Mouse (Mus musculus) neural tube, embryonic 12.5 days (tissue): Measurements from ENCODE around the gene Tspan10. TPM values are rescaled to one million over a fixed set of nuclear protein-coding genes. Genes with fewer than 3 reads are reported as not detected.

ENCODE experiments used
- ATAC-seq: fragments of 200-750 bp; cut with Nextera tagmentation; 2 replicates; pipeline ENCODE4 v1.8.0; 2017; ENCODE audit warnings: low read depth, mild to moderate bottlenecking, moderate TSS enrichment, moderate library complexity; ENCODE audit not compliant: low FRiP score
- H3K27ac ChIP-seq: fragments of 300-500 bp; sonication (generic); 2 replicates; pipeline ENCODE4 v1.5.1; 2016
- H3K27me3 ChIP-seq: fragments of 300-500 bp; sonication (generic); replicated peaks from 2 replicates; pipeline ENCODE4 v1.6.1; 2016; ENCODE audit warnings: mild to moderate bottlenecking
- H3K36me3 ChIP-seq: fragments of 300-500 bp; sonication (generic); 2 replicates; pipeline ENCODE4 v1.6.1; 2016; ENCODE audit warnings: mild to moderate bottlenecking
- H3K4me1 ChIP-seq: fragments of 300-500 bp; sonication (generic); 2 replicates; pipeline ENCODE4 v1.6.1; 2016
- H3K4me2 ChIP-seq: fragments of 300-500 bp; sonication (generic); replicated peaks from 2 replicates; pipeline ENCODE4 v1.6.1; 2016; ENCODE audit warnings: mild to moderate bottlenecking
- H3K4me3 ChIP-seq: fragments of 300-500 bp; sonication (generic); 2 replicates; pipeline ENCODE4 v1.5.1; 2016
- H3K9ac ChIP-seq: fragments of 300-500 bp; sonication (generic); 2 replicates; pipeline ENCODE4 v1.6.1; 2016; ENCODE audit warnings: mild to moderate bottlenecking
- H3K9me3 ChIP-seq: fragments of 300-500 bp; sonication (generic); 2 replicates; pipeline ENCODE4 v1.6.1; 2016; ENCODE audit warnings: mild to moderate bottlenecking
- WGBS: fragments of 180-500 bp; shearing (Covaris S2); methylation state at CpG from one replicate; pipeline ENCODE4 v1.1.7; 2016; 5-methylcytosine and 5-hydroxymethylcytosine counted together
- polyA plus RNA-seq: library from polyadenylated mRNA; unstranded; fragments of >200 nt; fragmentation: Nextera tagmentation; extraction: Ambion mirVana; gene quantifications from 2 replicates; pipeline ENCODE4 v1.2.1, GENCODE M21; 2016

Gene Tspan10
- polyA plus RNA-seq, 1 experiment from 2014 or later: 0.15 TPM

DNA sequence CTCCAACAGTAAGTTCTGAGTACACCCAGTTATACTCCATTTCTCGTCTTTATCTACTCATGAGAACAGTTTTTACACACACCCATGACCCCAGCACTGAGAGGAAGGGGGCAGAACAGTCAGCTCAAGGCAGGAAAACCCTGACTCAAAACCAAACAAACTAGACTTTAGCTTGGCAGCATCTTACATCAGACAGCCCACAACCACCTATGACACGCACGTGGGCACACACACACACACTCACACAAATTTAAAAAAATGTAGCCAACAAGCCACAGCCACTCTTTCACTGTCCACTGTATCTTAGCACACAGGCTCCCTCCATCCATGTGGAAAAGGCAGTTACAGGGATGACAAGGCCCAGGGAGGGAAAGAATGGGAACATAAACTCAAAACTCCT lies 15.7 kb upstream of the Tspan10 start:
- WGBS: 93% methylated on average over 3 of the region's 3 CpGs
- Histone ChIP-seq H3K9ac (no peak overlapping the region), H3K4me2 (no peak overlapping the region), H3K9me3 (no peaks in the 10 kb centered on the region), H3K36me3 (peaks cover 70% of the 10 kb centered on the region), H3K4me3 (no peak overlapping the region), H3K27me3 (no peaks in the 10 kb centered on the region), H3K4me1 (no peaks in the 10 kb centered on the region), H3K27ac (no peak overlapping the region)
- ATAC-seq: no peak

GRCm38 (mm10) chr11:120437152-120437856 lies 5.1 kb upstream of the Tspan10 start, which contains the start of gene Nploc4:
TSS of gene Nploc4 (minus strand) at chr11:120437708.
- H3K4me2 ChIP-seq: peak within 1 kb of the TSS; percentile 90
- WGBS: under 1% methylated on average over 77 of the region's 77 CpGs
- H3K27ac ChIP-seq: peak within 1 kb of the TSS; percentile 64; the same call in 1 of the 2 replicates
- H3K36me3 ChIP-seq: peaks cover 24% of the 10 kb centered on the region
- peak within 1 kb of the TSS; percentile 99 for H3K4me3 ChIP-seq
- peak within 1 kb of the TSS; percentile 97 for H3K9ac ChIP-seq
- peak; percentile 83 for ATAC-seq
- H3K4me1 ChIP-seq: peaks cover 13% of the 10 kb centered on the region
- no peaks in the 10 kb centered on the region for H3K9me3 ChIP-seq
- H3K27me3 ChIP-seq: no peaks in the 10 kb centered on the region

DNA sequence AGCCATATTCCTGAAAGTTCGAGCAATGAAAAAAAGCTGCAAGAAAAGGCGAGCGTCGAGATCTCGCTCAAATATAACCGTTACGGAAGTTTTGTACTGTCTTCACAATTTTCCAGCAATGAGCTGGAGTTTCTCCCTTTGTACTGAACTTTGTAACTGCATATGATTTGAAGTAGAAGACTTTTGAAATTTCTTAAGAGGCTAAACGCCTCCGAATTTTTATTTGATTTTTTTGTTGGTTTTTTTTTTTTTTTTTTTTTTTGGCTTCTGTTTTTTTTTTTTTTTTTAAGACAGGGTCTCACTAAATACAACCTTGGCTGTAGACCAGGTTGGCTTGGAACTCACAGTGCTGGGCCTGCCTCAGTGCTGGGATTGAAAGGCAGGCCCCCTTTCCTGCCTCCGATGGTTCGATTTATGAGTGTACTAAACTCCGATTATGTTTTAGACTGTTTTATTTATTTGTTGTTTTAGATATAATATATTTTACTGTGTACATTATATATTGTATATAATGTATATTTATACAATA lies 4.5 kb upstream of the Tspan10 start:
- H3K4me3 ChIP-seq: peak overlapping the region; percentile 99
- H3K4me1 ChIP-seq: peaks cover 13% of the 10 kb centered on the region
- no peak overlapping the region for H3K27ac ChIP-seq
- 31% methylated on average over 12 of the region's 12 CpGs for WGBS
- peaks cover 18% of the 10 kb centered on the region for H3K36me3 ChIP-seq
- peak overlapping the region; percentile 97 for H3K9ac ChIP-seq
- H3K27me3 ChIP-seq: no peaks in the 10 kb centered on the region
- no peaks in the 10 kb centered on the region for H3K9me3 ChIP-seq
- peak overlapping the region; percentile 90 for H3K4me2 ChIP-seq
- no peak for ATAC-seq

GRCm38 (mm10) chr11:120442765-120443280 lies 379 bp downstream of the Tspan10 start:
- H3K27ac ChIP-seq: no peak overlapping the region
- H3K4me3 ChIP-seq: no peak overlapping the region
- ATAC-seq: no peak
- no peak overlapping the region for H3K9ac ChIP-seq
- H3K4me1 ChIP-seq: no peaks in the 10 kb centered on the region
- WGBS: 89% methylated on average over 3 of the region's 3 CpGs
- H3K9me3 ChIP-seq: no peaks in the 10 kb centered on the region
- no peaks in the 10 kb centered on the region for H3K36me3 ChIP-seq
- no peaks in the 10 kb centered on the region for H3K27me3 ChIP-seq
- no peak overlapping the region for H3K4me2 ChIP-seq

DNA sequence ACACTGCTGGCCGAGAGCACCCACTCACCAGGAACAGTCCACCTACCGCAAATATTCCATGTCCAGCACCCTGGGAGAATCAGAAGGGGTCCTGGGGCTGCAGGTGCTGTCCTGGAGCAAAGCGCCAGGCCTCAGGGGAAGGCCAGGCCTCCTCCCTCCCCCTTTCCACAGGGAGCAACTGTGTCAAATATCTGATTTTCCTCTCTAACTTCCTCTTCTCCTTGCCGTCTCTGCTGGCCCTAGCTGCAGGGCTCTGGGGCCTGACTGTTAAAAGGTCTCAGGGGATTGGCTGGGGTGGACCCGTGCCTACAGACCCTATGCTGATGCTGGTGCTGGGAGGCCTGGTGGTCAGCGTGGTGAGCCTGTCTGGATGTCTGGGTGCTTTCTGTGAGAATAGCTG lies 1.7 kb downstream of the Tspan10 start:
- H3K36me3 ChIP-seq: no peaks in the 10 kb centered on the region
- WGBS: 72% methylated on average over 6 of the region's 6 CpGs
- no peak overlapping the region for H3K4me3 ChIP-seq
- H3K9ac ChIP-seq: no peak overlapping the region
- ATAC-seq: no peak
- H3K4me2 ChIP-seq: no peak overlapping the region
- H3K27ac ChIP-seq: no peak overlapping the region
- H3K4me1 ChIP-seq: no peaks in the 10 kb centered on the region
- 0 out of 2 replicates have a peak, but pooled peaks cover 3% of the 10 kb centered on the region for H3K27me3 ChIP-seq
- no peaks in the 10 kb centered on the region for H3K9me3 ChIP-seq

- Histone ChIP-seq H3K27me3 (0 out of 2 replicates have a peak, but pooled peaks cover 3% of the 10 kb centered on the region), H3K9ac (no peak overlapping the region), H3K4me3 (no peak overlapping the region), H3K27ac (no peak overlapping the region), H3K4me2 (no peak overlapping the region), H3K4me1 (no peaks in the 10 kb centered on the region), H3K36me3 (no peaks in the 10 kb centered on the region), H3K9me3 (no peaks in the 10 kb centered on the region)
- ATAC-seq: no peak
- WGBS: 85% methylated on average over 3 of the region's 3 CpGs
These were observed 3.0 kb downstream of the Tspan10 start for GRCm38 (mm10) chr11:120445475-120445874.

DNA sequence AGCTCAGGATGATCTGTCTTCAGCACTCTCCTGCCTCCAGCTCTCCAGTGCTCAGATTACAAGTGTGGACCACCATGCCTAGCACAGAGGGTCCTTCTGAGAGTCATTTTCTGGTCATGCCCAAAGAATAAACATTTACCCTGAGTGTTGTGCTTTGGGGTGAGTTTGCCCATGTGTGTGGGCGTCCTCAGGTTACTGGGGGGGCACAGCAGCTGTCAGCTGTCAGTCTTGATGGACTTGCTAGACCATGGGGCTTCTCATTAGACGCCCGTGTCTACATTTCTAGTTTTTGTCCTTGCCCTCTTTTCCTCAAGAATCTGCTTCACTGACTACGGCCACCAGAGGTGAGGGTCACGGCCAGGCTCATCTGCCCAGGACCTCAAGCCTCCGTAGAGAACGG lies 4.7 kb downstream of the Tspan10 start:
- no peak for ATAC-seq
- H3K4me1 ChIP-seq: no peaks in the 10 kb centered on the region
- H3K9ac ChIP-seq: no peak overlapping the region
- no peak overlapping the region for H3K4me2 ChIP-seq
- no peak overlapping the region for H3K4me3 ChIP-seq
- no peak overlapping the region for H3K27ac ChIP-seq
- 85% methylated on average over 7 of the region's 7 CpGs for WGBS
- 0 out of 2 replicates have a peak, but pooled peaks cover 3% of the 10 kb centered on the region for H3K27me3 ChIP-seq
- H3K36me3 ChIP-seq: no peaks in the 10 kb centered on the region
- no peaks in the 10 kb centered on the region for H3K9me3 ChIP-seq

- H3K9ac ChIP-seq: no peak overlapping the region
- no peak overlapping the region for H3K4me3 ChIP-seq
- 0 out of 2 replicates have a peak, but pooled peaks cover 6% of the 10 kb centered on the region for H3K4me1 ChIP-seq
- ATAC-seq: no peak
- no peak overlapping the region for H3K4me2 ChIP-seq
- H3K27ac ChIP-seq: no peak overlapping the region
- 0 out of 2 replicates have a peak, but pooled peaks cover 3% of the 10 kb centered on the region for H3K27me3 ChIP-seq
- WGBS: 83% methylated on average over 3 of the region's 3 CpGs
- no peaks in the 10 kb centered on the region for H3K36me3 ChIP-seq
- H3K9me3 ChIP-seq: no peaks in the 10 kb centered on the region
These were observed 9.8 kb downstream of the Tspan10 start for GRCm38 (mm10) chr11:120452246-120452645.

GRCm38 (mm10) chr11:120453306-120453705 lies 10.9 kb downstream of the Tspan10 start, which contains the start of gene Pde6g:
TSS of gene Pde6g (minus strand) at chr11:120453500.
- ATAC-seq: no peak
- H3K4me3 ChIP-seq: no peak within 1 kb of the TSS
- 87% methylated on average over 4 of the region's 4 CpGs for WGBS

GRCm38 (mm10) chr11:120454965-120455364 lies 12.5 kb downstream of the Tspan10 start:
- H3K9me3 ChIP-seq: no peaks in the 10 kb centered on the region
- ATAC-seq: no peak
- WGBS: 92% methylated on average over 4 of the region's 4 CpGs
- peaks cover 16% of the 10 kb centered on the region; the same call in 1 of the 2 replicates for H3K4me1 ChIP-seq
- peaks cover 5% of the 10 kb centered on the region for H3K36me3 ChIP-seq
- no peaks in the 10 kb centered on the region for H3K27me3 ChIP-seq
- H3K9ac ChIP-seq: no peak overlapping the region
- H3K27ac ChIP-seq: no peak overlapping the region
- no peak overlapping the region for H3K4me2 ChIP-seq
- no peak overlapping the region for H3K4me3 ChIP-seq

More at GRCm38 (mm10) chr11:120453306-120453705, 10.9 kb downstream of the Tspan10 start, which contains the start of gene Pde6g:
- Histone ChIP-seq H3K27ac (no peak within 1 kb of the TSS; the same call in 1 of the 2 replicates), H3K4me1 (peaks cover 12% of the 10 kb centered on the region; the same call in 1 of the 2 replicates), H3K9ac (no peak within 1 kb of the TSS), H3K9me3 (no peaks in the 10 kb centered on the region), H3K4me2 (no peak within 1 kb of the TSS), H3K27me3 (0 out of 2 replicates have a peak, but pooled peaks cover 3% of the 10 kb centered on the region), H3K36me3 (no peaks in the 10 kb centered on the region)

GRCm38 (mm10) chr11:120455413-120455812 lies 13.0 kb downstream of the Tspan10 start:
- H3K4me2 ChIP-seq: no peak overlapping the region
- peaks cover 7% of the 10 kb centered on the region for H3K36me3 ChIP-seq
- H3K27ac ChIP-seq: no peak overlapping the region
- no peak overlapping the region for H3K4me3 ChIP-seq
- peaks cover 16% of the 10 kb centered on the region; the same call in 1 of the 2 replicates for H3K4me1 ChIP-seq
- 93% methylated on average over 7 of the region's 7 CpGs for WGBS
- no peaks in the 10 kb centered on the region for H3K9me3 ChIP-seq
- H3K27me3 ChIP-seq: no peaks in the 10 kb centered on the region
- H3K9ac ChIP-seq: no peak overlapping the region
- ATAC-seq: no peak

GRCm38 (mm10) chr11:120457370-120457769 lies 14.9 kb downstream of the Tspan10 start:
- 36% methylated on average over 14 of the region's 14 CpGs for WGBS
- ATAC-seq: no peak
- Histone ChIP-seq H3K36me3 (peaks cover 26% of the 10 kb centered on the region), H3K27me3 (no peaks in the 10 kb centered on the region), H3K4me3 (peak overlapping the region; percentile 93), H3K4me2 (peak overlapping the region; percentile 95), H3K9me3 (no peaks in the 10 kb centered on the region), H3K4me1 (peaks cover 16% of the 10 kb centered on the region; the same call in 1 of the 2 replicates), H3K27ac (peak overlapping the region; percentile 62; the same call in 1 of the 2 replicates), H3K9ac (peak overlapping the region; percentile 95)
